10 mouse cellular contexts compared by ENCODE assay signal in genomic region chr7:128563373-128563772, GRCm38 (mm10). TPM values are rescaled to one million over a fixed set of nuclear protein-coding genes. Genes with fewer than 3 reads are reported as not detected.
DNase-seq lines count a peak whose midpoint lies in the region; ATAC-seq and TF ChIP-seq lines count a peak whose summit lies in the region.
"Had no signal": no experiment of that assay in that cellular context is flagged by ENCODE, and none has a peak within 500 bp of the region (broad histone marks: within the 10 kb centered on the region; RNA-seq: fewer than 3 reads in every experiment).

No protein-coding gene starts in this region.

- DNase-seq in cerebellum, adult 2 months, result no peak
- no peak for DNase-seq in cerebellum, postnatal 4 days (ENCODE audit: low spot score in 2 of 2)
- DNase-seq in midbrain, postnatal 0 days (ENCODE audit: low spot score), result no peak
- no peak for DNase-seq in midbrain, embryonic 11.5 days (ENCODE audit: low spot score, missing footprints)
- DNase-seq in lung, adult 2 months, result peak; percentile 47
- peak; percentile 58 for DNase-seq in thymus, postnatal 14 days
- DNase-seq in right cerebral cortex, postnatal 14 days, result no peak
- no peak for DNase-seq in layer of hippocampus, adult 11-12 months (ENCODE audit: low spot score)

- peak; percentile 38; the same call in 1 of the 2 replicates for TF ChIP-seq CTCF in cerebellum, adult 2 months (IDR thresholded peaks at IDR 0.05; ENCODE audit: borderline replicate concordance, insufficient read depth, low read depth, low read length)
- TF ChIP-seq CTCF in midbrain, postnatal 0 days (IDR thresholded peaks at IDR 0.05), result peak; percentile 56
- TF ChIP-seq CTCF in lung, adult 2 months (IDR thresholded peaks at IDR 0.05; ENCODE audit: insufficient read depth, low read length), result peak; percentile 75

- no peaks in the 10 kb centered on the region for H3K36me3 ChIP-seq in midbrain, postnatal 0 days (ENCODE audit: insufficient read depth, low read length)
- H3K36me3 ChIP-seq in midbrain, embryonic 11.5 days (ENCODE audit: control insufficient read depth, insufficient read depth, low read length), result no peaks in the 10 kb centered on the region
- H3K36me3 ChIP-seq: heart, embryonic 15.5 days; neural tube, embryonic 12.5 days had no signal

- H3K27ac ChIP-seq in cerebellum, adult 2 months (ENCODE audit: insufficient read depth, low read length), result no peak overlapping the region
- H3K27ac ChIP-seq in midbrain, postnatal 0 days (ENCODE audit: low read depth, low read length), result no peak overlapping the region
- no peak overlapping the region for H3K27ac ChIP-seq in midbrain, embryonic 11.5 days (ENCODE audit: low read depth, low read length)
- H3K27ac ChIP-seq: heart, embryonic 15.5 days; neural tube, embryonic 12.5 days had no signal

- no peaks in the 10 kb centered on the region; the same call in 1 of the 2 replicates for H3K27me3 ChIP-seq in cerebellum, adult 2 months (ENCODE audit: control insufficient read depth, insufficient read depth, low read length)
- H3K27me3 ChIP-seq in midbrain, postnatal 0 days (ENCODE audit: insufficient read depth, low read length), result no peaks in the 10 kb centered on the region
- no peaks in the 10 kb centered on the region for H3K27me3 ChIP-seq in midbrain, embryonic 11.5 days (ENCODE audit: control insufficient read depth, insufficient read depth, low read length)
- H3K27me3 ChIP-seq: heart, embryonic 15.5 days; neural tube, embryonic 12.5 days had no signal

- H3K4me3 ChIP-seq in cerebellum, adult 2 months (replicated peaks; ENCODE audit: insufficient read depth, low read depth, low read length), result no peak overlapping the region
- H3K4me3 ChIP-seq in midbrain, postnatal 0 days (ENCODE audit: low read depth, low read length), result no peak overlapping the region
- H3K4me3 ChIP-seq in midbrain, embryonic 11.5 days (ENCODE audit: low read depth, low read length), result no peak overlapping the region
- H3K4me3 ChIP-seq in lung, adult 2 months (replicated peaks; ENCODE audit: extremely low read depth, low read depth, low read length), result no peak overlapping the region
- H3K4me3 ChIP-seq: heart, embryonic 15.5 days; neural tube, embryonic 12.5 days had no signal

- ATAC-seq in midbrain, postnatal 0 days (ENCODE audit: low FRiP score), result no peak
- no peak for ATAC-seq in midbrain, embryonic 11.5 days (ENCODE audit: low FRiP score)

- no peak overlapping the region for H3K4me2 ChIP-seq in midbrain, postnatal 0 days (ENCODE audit: low read depth, low read length, poor library complexity, severe bottlenecking)
- no peak overlapping the region for H3K4me2 ChIP-seq in midbrain, embryonic 11.5 days
- H3K4me2 ChIP-seq: heart, embryonic 15.5 days; neural tube, embryonic 12.5 days had no signal

- 54% methylated on average over 4 of the region's 4 CpGs for WGBS in cerebellum, adult 2 months
- 49% methylated on average over 4 of the region's 4 CpGs for WGBS in midbrain, postnatal 0 days
- 35% methylated on average over 4 of the region's 4 CpGs for WGBS in midbrain, embryonic 11.5 days
- 44% methylated on average over 4 of the region's 4 CpGs for WGBS in lung, adult 2 months

- no peak overlapping the region for H3K9ac ChIP-seq in midbrain, postnatal 0 days (replicated peaks; ENCODE audit: low read length, poor library complexity, severe bottlenecking)
- no peak overlapping the region for H3K9ac ChIP-seq in midbrain, embryonic 11.5 days (ENCODE audit: low read length)
- H3K9ac ChIP-seq: heart, embryonic 15.5 days; neural tube, embryonic 12.5 days had no signal

- peaks cover 15% of the 10 kb centered on the region; the same call in 1 of the 2 replicates for H3K4me1 ChIP-seq in cerebellum, adult 2 months (ENCODE audit: control insufficient read depth, insufficient read depth, low read length)
- no peaks in the 10 kb centered on the region for H3K4me1 ChIP-seq in midbrain, postnatal 0 days (ENCODE audit: insufficient read depth, low read length)
- H3K4me1 ChIP-seq in midbrain, embryonic 11.5 days (ENCODE audit: control insufficient read depth, insufficient read depth, low read length), result no peaks in the 10 kb centered on the region
- no peaks in the 10 kb centered on the region for H3K4me1 ChIP-seq in lung, adult 2 months (ENCODE audit: control insufficient read depth, insufficient read depth, low read length)
- H3K4me1 ChIP-seq: heart, embryonic 15.5 days; neural tube, embryonic 12.5 days had no signal

- no peak for TF ChIP-seq POLR2A in cerebellum, adult 2 months (IDR thresholded peaks at IDR 0.05; ENCODE audit: borderline replicate concordance, insufficient read depth, low read length)
- TF ChIP-seq POLR2A in lung, adult 2 months (IDR thresholded peaks at IDR 0.05; ENCODE audit: borderline replicate concordance, extremely low read depth, low read depth, low read length), result no peak

- no peaks in the 10 kb centered on the region for H3K9me3 ChIP-seq in midbrain, postnatal 0 days (ENCODE audit: low read length)
- H3K9me3 ChIP-seq in midbrain, embryonic 11.5 days (ENCODE audit: control insufficient read depth, low read length), result no peaks in the 10 kb centered on the region
- H3K9me3 ChIP-seq: heart, embryonic 15.5 days; neural tube, embryonic 12.5 days had no signal

RNA-seq across cellular contexts. Expression of gene Bag3, which starts 40.0 kb away (rescaled TPM):
- 17.3 and 19.0 TPM in 2 replicates for polyA plus RNA-seq in cerebellum, adult 2 months (2012; rRNA removed)
- 4.2 and 4.9 TPM in 2 replicates for total RNA-seq in midbrain, postnatal 0 days (2014; rRNA removed)
- 3.7 and 4.0 TPM in 2 replicates for polyA plus RNA-seq in midbrain, postnatal 0 days (2015; fragmentation: Nextera tagmentation; extraction: Ambion mirVana)
- polyA plus RNA-seq in midbrain, embryonic 11.5 days (2014; fragmentation: Nextera tagmentation; extraction: Ambion mirVana), result 3.0 and 4.3 TPM in 2 replicates
- 58.6 and 60.3 TPM in 2 replicates for polyA plus RNA-seq in lung, adult 2 months (2012; rRNA removed)

RNA-seq across cellular contexts. Expression of gene Inpp5f, which starts 47.8 kb away (rescaled TPM):
- 101 and 104 TPM in 2 replicates for polyA plus RNA-seq in cerebellum, adult 2 months (2012; rRNA removed)
- 424 and 472 TPM in 2 replicates for total RNA-seq in midbrain, postnatal 0 days (2014; rRNA removed)
- polyA plus RNA-seq in midbrain, postnatal 0 days (2015; fragmentation: Nextera tagmentation; extraction: Ambion mirVana), result 473 and 503 TPM in 2 replicates
- polyA plus RNA-seq in midbrain, embryonic 11.5 days (2014; fragmentation: Nextera tagmentation; extraction: Ambion mirVana), result 115 and 132 TPM in 2 replicates
- 5.4 and 6.7 TPM in 2 replicates for polyA plus RNA-seq in lung, adult 2 months (2012; rRNA removed)

Comparison
In these comparisons a context has a peak if more than half of its experiments do, and no peak if none do; other contexts are left out.
1. DNase-seq: peak in lung, adult 2 months (single experiment) and thymus, postnatal 14 days (single experiment); none in cerebellum, adult 2 months (0 of 2), cerebellum, postnatal 4 days (0 of 2), midbrain, postnatal 0 days (single experiment), midbrain, embryonic 11.5 days (single experiment), right cerebral cortex, postnatal 14 days (single experiment) and layer of hippocampus, adult 11-12 months (single experiment).
2. RNA of gene Inpp5f, which starts 47.8 kb away (polyA plus RNA-seq): 473 to 503 TPM in midbrain, postnatal 0 days, 115 to 132 TPM in midbrain, embryonic 11.5 days and 101 to 104 TPM in cerebellum, adult 2 months; 5.4 to 6.7 TPM in lung, adult 2 months; every median in the first group is over 10 times any median in the second.
3. Peak in every context shown above with its lines, with median percentiles within 50 percentile points of each other: CTCF ChIP-seq.